Mouse (Mus musculus) liver, postnatal 0 days (tissue): ENCODE measurements around the gene Gm10944. TPM values are rescaled to one million over a fixed set of nuclear protein-coding genes. Genes with fewer than 3 reads are reported as not detected.

Source experiments
- ATAC-seq: fragments of 200-750 bp; cut with Nextera tagmentation; 2 replicates; pipeline ENCODE4 v1.8.0; 2017; ENCODE audit warnings: mild to moderate bottlenecking, moderate library complexity
- DNase-seq: peaks from one replicate; pipeline ENCODE4 v3.0.0-alpha.2; 2016
- H3K27ac ChIP-seq: fragments of 300-500 bp; sonication (generic); 2 replicates; pipeline ENCODE4 v1.5.1; 2014; ENCODE audit warnings: antibody characterized with exemption, moderate library complexity, mild to moderate bottlenecking, low read depth
- H3K27me3 ChIP-seq: fragments of 300-500 bp; sonication (generic); 2 replicates; pipeline ENCODE4 v1.6.1; 2014; ENCODE audit warnings: low read length, control low read depth, mixed read lengths; ENCODE audit not compliant: insufficient read depth
- H3K36me3 ChIP-seq: fragments of 300-500 bp; sonication (generic); replicated peaks from 2 replicates; pipeline ENCODE4 v1.6.1; 2014; ENCODE audit warnings: mild to moderate bottlenecking, control low read depth, low read length, moderate library complexity, mixed read lengths; ENCODE audit not compliant: insufficient read depth
- H3K4me1 ChIP-seq: fragments of 300-500 bp; sonication (generic); 2 replicates; pipeline ENCODE4 v1.6.1; 2014; ENCODE audit warnings: antibody characterized with exemption, mild to moderate bottlenecking, control low read depth; ENCODE audit not compliant: insufficient read depth
- H3K4me2 ChIP-seq: fragments of 300-500 bp; sonication (generic); 2 replicates; pipeline ENCODE4 v1.6.1; 2014; ENCODE audit warnings: low read depth, mild to moderate bottlenecking, low read length, moderate library complexity, mixed read lengths
- H3K4me3 ChIP-seq: fragments of 300-500 bp; sonication (generic); 2 replicates; pipeline ENCODE4 v1.5.1; 2014; ENCODE audit warnings: low read depth, low read length
- H3K9ac ChIP-seq: fragments of 300-500 bp; sonication (generic); replicated peaks from 2 replicates; pipeline ENCODE4 v1.6.1; 2014; ENCODE audit warnings: mild to moderate bottlenecking, moderate library complexity
- H3K9me3 ChIP-seq: fragments of 300-500 bp; sonication (generic); 2 replicates; pipeline ENCODE4 v1.6.1; 2016; ENCODE audit warnings: mild to moderate bottlenecking, control low read depth, low read length, mixed read lengths
- CTCF ChIP-seq: sonication (generic); IDR thresholded peaks from 2 replicates; pipeline ENCODE4 v1.5.1; 2016; ENCODE audit warnings: antibody characterized with exemption, low read depth
- EP300 ChIP-seq: IDR thresholded peaks from 2 replicates; pipeline ENCODE4 v1.6.1; 2016; ENCODE audit warnings: antibody characterized with exemption, low read depth, mild to moderate bottlenecking
- WGBS: fragments of 180-500 bp; shearing (Covaris S2); extraction: QIAGEN DNeasy Blood & Tissue Kit; methylation state at CpG from one replicate; pipeline ENCODE4 v1.1.7; 2014; ENCODE audit not compliant: insufficient replicate concordance; 5-methylcytosine and 5-hydroxymethylcytosine counted together
- polyA plus RNA-seq: library from polyadenylated mRNA; unstranded; fragments of >200 nt; fragmentation: Nextera tagmentation; extraction: Ambion mirVana; gene quantifications from 2 replicates; pipeline ENCODE4 v1.2.1, GENCODE M21; 2015

Gene Gm10944
- polyA plus RNA-seq, result not detected in 2 replicates

- Histone ChIP-seq H3K9me3 (no peaks in the 10 kb centered on the region), H3K9ac (no peak within 1 kb of the TSS), H3K36me3 (no peaks in the 10 kb centered on the region), H3K27ac (no peak within 1 kb of the TSS), H3K4me3 (no peak within 1 kb of the TSS), H3K4me1 (no peaks in the 10 kb centered on the region), H3K27me3 (no peaks in the 10 kb centered on the region), H3K4me2 (no peak within 1 kb of the TSS)
- WGBS, result 87% methylated on average over 1 of the region's 1 CpGs
- no peak for TF ChIP-seq EP300
- TF ChIP-seq CTCF, result no peak
- ATAC-seq, result no peak
- no peak for DNase-seq
These were observed at the start of gene Gm10944 for GRCm38 (mm10) chr10:10681048-10681447. Gene Gm10944 (plus strand): TSS chr10:10681348.

- no peaks in the 10 kb centered on the region for H3K9me3 ChIP-seq
- no peak for ATAC-seq
- no peaks in the 10 kb centered on the region for H3K27me3 ChIP-seq
- H3K9ac ChIP-seq, result no peak overlapping the region
- H3K4me1 ChIP-seq, result no peaks in the 10 kb centered on the region
- no peak overlapping the region for H3K4me3 ChIP-seq
- H3K36me3 ChIP-seq, result no peaks in the 10 kb centered on the region
- no peak overlapping the region for H3K27ac ChIP-seq
- DNase-seq, result no peak
- TF ChIP-seq EP300 (no peak), CTCF (no peak)
- H3K4me2 ChIP-seq, result no peak overlapping the region
These were observed 25.2 kb upstream of the Gm10944 start for GRCm38 (mm10) chr10:10655991-10656390.

DNA sequence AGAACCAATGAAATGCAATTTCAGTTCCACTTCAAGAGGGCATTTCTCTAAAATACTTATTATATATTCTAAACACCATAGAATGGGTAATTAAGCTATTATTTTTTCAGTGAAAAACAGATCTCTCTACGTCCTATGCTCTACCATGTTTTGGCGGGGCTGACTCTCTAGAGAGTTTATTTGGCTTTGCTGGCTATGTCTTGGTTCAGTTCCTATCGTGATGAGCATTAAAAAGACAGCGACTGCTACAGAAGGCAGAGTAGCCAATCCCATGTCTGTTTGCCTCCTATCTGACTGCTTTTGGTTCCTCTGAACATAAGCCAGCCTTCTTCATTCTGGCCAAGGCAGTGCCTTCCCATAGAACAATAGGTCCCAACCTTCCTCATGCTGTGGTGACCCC, 24.5 kb upstream of the Gm10944 start:
- H3K9ac ChIP-seq, result no peak overlapping the region
- H3K27me3 ChIP-seq, result no peaks in the 10 kb centered on the region
- H3K9me3 ChIP-seq, result no peaks in the 10 kb centered on the region
- no peaks in the 10 kb centered on the region for H3K36me3 ChIP-seq
- WGBS, result 74% methylated on average over 4 of the region's 4 CpGs
- no peak overlapping the region for H3K27ac ChIP-seq
- H3K4me2 ChIP-seq, result no peak overlapping the region
- no peak for DNase-seq
- no peaks in the 10 kb centered on the region for H3K4me1 ChIP-seq
- TF ChIP-seq CTCF, result no peak
- TF ChIP-seq EP300, result no peak
- no peak overlapping the region for H3K4me3 ChIP-seq
- ATAC-seq, result no peak

DNA sequence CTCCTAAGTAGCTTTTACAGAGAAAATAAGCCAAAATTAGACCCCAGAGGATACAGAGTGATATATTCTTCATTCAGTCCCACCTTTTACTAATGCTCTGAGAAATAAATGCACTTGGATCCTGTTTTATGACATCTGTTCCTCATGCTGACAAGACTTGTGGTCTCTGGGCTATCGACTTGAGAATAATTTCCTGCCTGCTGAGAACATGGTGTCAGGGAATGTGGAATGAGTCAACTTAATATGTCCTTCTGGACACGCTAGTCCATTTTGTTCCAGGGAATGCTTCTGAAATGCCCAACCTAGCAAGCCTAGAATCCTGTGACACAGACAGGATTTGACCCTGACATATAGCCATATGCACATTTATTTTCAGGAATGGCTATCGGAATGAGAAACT, 22.0 kb upstream of the Gm10944 start:
- Histone ChIP-seq H3K4me2 (no peak overlapping the region), H3K9me3 (no peaks in the 10 kb centered on the region), H3K4me3 (no peak overlapping the region), H3K4me1 (no peaks in the 10 kb centered on the region), H3K27me3 (no peaks in the 10 kb centered on the region), H3K9ac (no peak overlapping the region), H3K36me3 (no peaks in the 10 kb centered on the region), H3K27ac (no peak overlapping the region)
- WGBS, result 70% methylated on average over 3 of the region's 3 CpGs
- no peak for DNase-seq
- no peak for ATAC-seq
- TF ChIP-seq CTCF, result no peak
- no peak for TF ChIP-seq EP300

- no peak overlapping the region for H3K27ac ChIP-seq
- DNase-seq (no peak), ATAC-seq (no peak)
- no peaks in the 10 kb centered on the region for H3K36me3 ChIP-seq
- 55% methylated on average over 3 of the region's 3 CpGs for WGBS
- H3K9ac ChIP-seq, result no peak overlapping the region
- no peak overlapping the region for H3K4me3 ChIP-seq
- no peaks in the 10 kb centered on the region for H3K27me3 ChIP-seq
- TF ChIP-seq CTCF (no peak), EP300 (no peak)
- H3K4me1 ChIP-seq, result no peaks in the 10 kb centered on the region
- H3K9me3 ChIP-seq, result no peaks in the 10 kb centered on the region
- no peak overlapping the region for H3K4me2 ChIP-seq
These were observed 21.2 kb upstream of the Gm10944 start for GRCm38 (mm10) chr10:10659976-10660375.

DNA sequence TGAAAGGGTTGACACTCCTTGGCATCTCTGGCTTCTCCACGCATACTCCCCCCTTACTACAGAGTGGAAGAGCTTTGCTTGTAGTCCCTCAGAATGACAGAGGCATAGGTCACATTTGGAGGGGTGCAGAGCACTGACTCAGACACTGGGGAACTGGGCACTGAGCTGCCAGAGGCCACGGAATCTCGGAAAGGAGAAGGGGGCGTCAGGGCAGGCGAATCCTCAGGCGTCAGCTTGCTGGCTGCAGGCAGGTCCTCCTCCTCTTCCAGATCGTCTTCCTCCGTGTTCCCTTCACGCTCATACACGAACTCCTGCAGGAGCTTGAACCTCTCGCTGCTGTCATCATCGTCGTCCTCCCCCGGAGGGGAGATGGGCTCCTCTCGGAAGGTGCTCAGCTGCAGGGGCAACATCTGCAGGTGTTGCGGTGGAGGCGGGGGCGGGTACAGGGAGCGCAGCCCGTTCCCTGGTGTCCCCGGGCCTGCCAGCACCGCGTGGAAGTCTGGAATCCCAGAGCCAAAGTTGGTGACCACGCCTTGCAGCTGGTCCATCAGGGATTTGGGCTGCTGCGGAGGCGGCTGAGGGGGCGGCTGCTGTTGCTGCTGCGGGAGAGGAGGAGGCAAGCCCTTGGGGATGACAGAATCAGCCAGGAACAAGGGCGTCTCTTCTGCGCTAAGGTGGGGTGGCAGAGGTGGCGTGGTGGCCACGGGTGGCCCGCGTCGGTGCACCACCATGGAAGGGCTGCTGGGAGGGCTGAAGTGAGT, 7.9 kb downstream of the Gm10944 start:
- H3K36me3 ChIP-seq, result no peaks in the 10 kb centered on the region
- peak overlapping the region; percentile 49 for H3K4me2 ChIP-seq
- DNase-seq, result no peak
- 6% methylated on average over 33 of the region's 35 CpGs for WGBS
- no peaks in the 10 kb centered on the region for H3K9me3 ChIP-seq
- no peak overlapping the region for H3K4me3 ChIP-seq
- H3K27me3 ChIP-seq, result peaks cover 7% of the 10 kb centered on the region
- no peak for ATAC-seq
- H3K9ac ChIP-seq, result no peak overlapping the region
- TF ChIP-seq EP300 (no peak), CTCF (no peak)
- H3K4me1 ChIP-seq, result no peaks in the 10 kb centered on the region
- H3K27ac ChIP-seq, result no peak overlapping the region
